In the genomic region with DNA sequence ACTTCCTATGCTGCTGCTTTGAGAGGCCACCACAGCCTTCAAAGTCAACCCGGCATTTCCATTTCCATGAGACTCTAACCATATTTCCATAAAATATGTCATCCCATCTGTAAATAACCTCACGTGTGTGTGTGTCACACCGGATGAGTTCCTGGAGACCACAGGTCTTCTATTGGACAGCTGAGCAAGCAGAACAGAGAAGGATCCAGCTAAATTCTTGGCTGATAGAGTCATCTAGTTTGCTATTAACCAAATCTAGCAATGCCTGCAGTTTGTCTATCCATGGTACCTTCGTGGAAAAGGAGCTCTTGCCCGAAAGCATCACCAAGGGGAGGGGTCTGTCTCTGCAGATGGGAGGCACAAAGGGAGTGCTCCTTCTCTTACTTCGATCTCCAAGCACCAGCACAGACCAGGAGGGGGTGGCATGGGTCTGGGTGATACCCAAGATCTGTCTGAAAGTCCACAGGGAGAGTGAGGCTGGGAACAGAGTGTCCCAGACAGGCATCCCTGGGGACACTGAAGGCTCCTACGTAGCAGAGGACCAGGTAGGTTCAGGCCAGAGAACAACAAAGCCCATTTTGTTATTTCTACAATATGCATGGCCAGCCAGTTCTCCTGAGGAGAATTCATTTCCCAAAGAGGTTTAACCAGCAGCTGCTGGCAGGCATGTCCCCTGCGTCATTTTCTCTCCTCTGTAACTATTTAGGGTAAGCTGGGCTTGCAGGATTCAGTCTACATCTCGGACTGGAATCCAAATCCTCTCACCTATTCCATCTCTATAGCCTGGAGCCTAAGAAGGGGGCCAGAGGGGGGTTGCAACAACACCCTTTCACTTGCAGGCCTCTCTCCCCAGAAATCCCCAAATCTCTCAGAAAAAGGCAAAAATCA, we compare ENCODE assay signal across 13 mouse cellular contexts. TPM values are rescaled to one million over a fixed set of nuclear protein-coding genes. Genes with fewer than 3 reads are reported as not detected.
DNase-seq lines count a peak whose midpoint lies in the region; ATAC-seq lines count a peak whose summit lies in the region.
"Had no signal": no experiment of that assay in that cellular context is flagged by ENCODE, and none has a peak within 500 bp of the region (broad histone marks: within the 10 kb centered on the region; RNA-seq: fewer than 3 reads in every experiment).

No protein-coding gene starts in this region.

- 62% methylated on average over 9 of the region's 9 CpGs for WGBS in kidney, embryonic 16.5 days

- H3K27ac ChIP-seq in kidney, embryonic 16.5 days (ENCODE audit: low read length), result no peak overlapping the region
- H3K27ac ChIP-seq: limb, embryonic 13.5 days; neural tube, embryonic 13.5 days had no signal

- no peak overlapping the region for H3K9ac ChIP-seq in kidney, embryonic 16.5 days (replicated peaks; ENCODE audit: low read length)
- H3K9ac ChIP-seq: limb, embryonic 13.5 days; neural tube, embryonic 13.5 days had no signal

- intact Hi-C loops in left cerebral cortex, postnatal 36 days (cut with DNase I), result loop anchor here (5.0 kb wide), 1 partner anchor 60 kb away; no protein-coding TSS in a partner anchor
- intact Hi-C loops in left cerebral cortex, postnatal 10 days (cut with DNase I), result no loop called here

- H3K4me3 ChIP-seq in kidney, embryonic 16.5 days (ENCODE audit: low read length), result no peak overlapping the region
- H3K4me3 ChIP-seq: erythroblast, embryonic 14.5 days; limb, embryonic 13.5 days; megakaryocyte, embryonic 14.5 days; neural tube, embryonic 13.5 days had no signal

- H3K4me1 ChIP-seq in kidney, embryonic 16.5 days (ENCODE audit: insufficient read depth, low read length), result no peaks in the 10 kb centered on the region
- H3K4me1 ChIP-seq: limb, embryonic 13.5 days had no signal

- DNase-seq in cerebellum, adult 18-20 months, result peak; percentile 36 to 51
- no peak for DNase-seq in cerebellum, postnatal 25 days
- DNase-seq in left cerebral cortex, postnatal 36 days (ENCODE audit: low spot score in 2 of 2), result peak; percentile 19 to 33
- DNase-seq in left cerebral cortex, postnatal 10 days (ENCODE audit: extremely low spot score in 1 of 2, low spot score in 2 of 2), result no peak
- DNase-seq in CD4-positive helper T cell, adult 2 months (ENCODE audit: low read depth, low spot score), result peak; percentile 10
- no peak for DNase-seq in spleen, postnatal 10 days (ENCODE audit: low spot score in 2 of 2)
- DNase-seq: B cell, adult 2 months had no signal

- no peaks in the 10 kb centered on the region for H3K36me3 ChIP-seq in kidney, embryonic 16.5 days (ENCODE audit: insufficient read depth, low read length)
- H3K36me3 ChIP-seq: limb, embryonic 13.5 days had no signal

- no peaks in the 10 kb centered on the region for H3K9me3 ChIP-seq in kidney, embryonic 16.5 days (ENCODE audit: low read length)
- H3K9me3 ChIP-seq: limb, embryonic 13.5 days; megakaryocyte, embryonic 14.5 days; neural tube, embryonic 13.5 days had no signal

- H3K27me3 ChIP-seq in kidney, embryonic 16.5 days (ENCODE audit: insufficient read depth, low read length), result no peaks in the 10 kb centered on the region
- H3K27me3 ChIP-seq: limb, embryonic 13.5 days; megakaryocyte, embryonic 14.5 days; neural tube, embryonic 13.5 days had no signal

- peak; percentile 64 for ATAC-seq in kidney, embryonic 16.5 days (ENCODE audit: low FRiP score, low TSS enrichment)
- ATAC-seq in monocyte, adult 5-6 weeks (replicated peaks; ENCODE audit: insufficient number of reproducible peaks, low FRiP score, low TSS enrichment, poor library complexity, severe bottlenecking), result no peak

- H3K4me2 ChIP-seq in kidney, embryonic 16.5 days (replicated peaks; ENCODE audit: low read depth, low read length), result no peak overlapping the region
- H3K4me2 ChIP-seq: limb, embryonic 13.5 days; neural tube, embryonic 13.5 days had no signal

RNA-seq across cellular contexts. Expression of gene Tmem229b, which starts 25.2 kb away (rescaled TPM):
- 10 to 100 TPM; 29.6 to 33.1 TPM for total RNA-seq in left cerebral cortex, postnatal 36 days (2021)
- 100 to 1,000 TPM; 105 to 109 TPM for total RNA-seq in left cerebral cortex, postnatal 10 days (2021)
- polyA plus RNA-seq in kidney, embryonic 16.5 days (2015; fragmentation: Nextera tagmentation; extraction: Ambion mirVana), result 4.7 and 5.3 TPM in 2 replicates
- 47.0 to 75.7 TPM (median 65.1 TPM) in 3 replicates for total RNA-seq in monocyte, adult 5-6 weeks (2017)

RNA-seq across cellular contexts. Expression of gene Plekhh1, which starts 46.8 kb away (rescaled TPM):
- 10 to 100 TPM; 11.3 to 23.6 TPM for total RNA-seq in left cerebral cortex, postnatal 36 days (2021)
- total RNA-seq in left cerebral cortex, postnatal 10 days (2021), result 1 to 10 TPM; 3.2 to 3.3 TPM
- 6.5 and 7.4 TPM in 2 replicates for polyA plus RNA-seq in kidney, embryonic 16.5 days (2015; fragmentation: Nextera tagmentation; extraction: Ambion mirVana)
- 0.29 to 0.32 TPM in 2 of 3 replicates, not detected in the other for total RNA-seq in monocyte, adult 5-6 weeks (2017)
- polyA plus RNA-seq: erythroblast, embryonic 14.5 days had no signal

Comparison
In these comparisons a context has a peak if more than half of its experiments do, and no peak if none do; other contexts are left out.
1. DNase-seq: peak in cerebellum, adult 18-20 months (2 of 2), left cerebral cortex, postnatal 36 days (2 of 2) and CD4-positive helper T cell, adult 2 months (single experiment); none in cerebellum, postnatal 25 days (0 of 2), left cerebral cortex, postnatal 10 days (0 of 2) and spleen, postnatal 10 days (0 of 2).